Mouse (Mus musculus) right cerebral cortex, postnatal 4 days (tissue): ENCODE measurements at regions not wholly inside any gene's neighbourhood (a gene's known extent, or its start where the extent isn't known, plus 50 kb on each side); places are given as distances from the start of the nearest gene placed in this dataset.

Experiments used
- DNase-seq: peaks from one replicate; pipeline ENCODE4 v3.0.0-alpha.2; 2022

- DNase-seq: no peak
These were observed 545.3 kb downstream of the Nfib start for GRCm38 (mm10) chr4:82160233-82160632.

- DNase-seq: no peak
These were observed 549.8 kb downstream of the Nfib start for GRCm38 (mm10) chr4:82155642-82156320.

- DNase-seq: no peak
These were observed 551.5 kb downstream of the Nfib start for GRCm38 (mm10) chr4:82154021-82154555.

GRCm38 (mm10) chr4:82153604-82154003, 551.9 kb downstream of the Nfib start:
- no peak for DNase-seq

GRCm38 (mm10) chr4:82149957-82150356, 555.6 kb downstream of the Nfib start:
- no peak for DNase-seq

- DNase-seq: no peak
These were observed 557.2 kb downstream of the Nfib start for GRCm38 (mm10) chr4:82148129-82149064.

GRCm38 (mm10) chr4:82142391-82142790, 563.2 kb downstream of the Nfib start:
- no peak for DNase-seq

- no peak for DNase-seq
These were observed 565.7 kb downstream of the Nfib start for GRCm38 (mm10) chr4:82139806-82140205.

GRCm38 (mm10) chr4:82139016-82139415, 566.5 kb downstream of the Nfib start:
- no peak for DNase-seq

GRCm38 (mm10) chr4:82132851-82133250, 572.7 kb downstream of the Nfib start:
- DNase-seq: no peak

- DNase-seq: no peak
These were observed 573.2 kb downstream of the Nfib start for GRCm38 (mm10) chr4:82132326-82132725.

- DNase-seq: no peak
These were observed 576.1 kb downstream of the Nfib start for GRCm38 (mm10) chr4:82129471-82129870.

GRCm38 (mm10) chr4:82123733-82124132, 581.8 kb downstream of the Nfib start:
- DNase-seq: no peak

- no peak for DNase-seq
These were observed 582.4 kb downstream of the Nfib start for GRCm38 (mm10) chr4:82123101-82123500.

GRCm38 (mm10) chr4:82120796-82121195, 584.8 kb downstream of the Nfib start:
- DNase-seq: no peak

GRCm38 (mm10) chr4:82120326-82120725, 585.2 kb downstream of the Nfib start:
- DNase-seq: no peak

GRCm38 (mm10) chr4:82101837-82102236, 603.7 kb downstream of the Nfib start:
- no peak for DNase-seq

- no peak for DNase-seq
These were observed 605.6 kb downstream of the Nfib start for GRCm38 (mm10) chr4:82099970-82100368.

- DNase-seq: no peak
These were observed 606.3 kb downstream of the Nfib start for GRCm38 (mm10) chr4:82098986-82099969.

GRCm38 (mm10) chr4:82092296-82093230, 613.0 kb downstream of the Nfib start:
- no peak for DNase-seq

- DNase-seq: no peak
These were observed 615.9 kb downstream of the Nfib start for GRCm38 (mm10) chr4:82089657-82090056.
